In genomic region chr11:69331929-69332405, GRCm38 (mm10) we compare ENCODE assay signal across 8 mouse cellular contexts. TPM values are rescaled to one million over a fixed set of nuclear protein-coding genes. Genes with fewer than 3 reads are reported as not detected.
A peak's percentile ranks its signal among the peaks of the same experiment; 100 is the strongest.
DNase-seq lines count a peak whose midpoint lies in the region; ATAC-seq and TF ChIP-seq lines count a peak whose summit lies in the region.

No protein-coding gene starts in this region.

- peak overlapping the region; percentile 41 for H3K4me3 ChIP-seq in embryonic facial prominence, embryonic 11.5 days (ENCODE audit: low read depth, low read length)
- peak overlapping the region; percentile 55 for H3K4me3 ChIP-seq in intestine, postnatal 0 days (ENCODE audit: low read depth, low read length)

- H3K36me3 ChIP-seq in embryonic facial prominence, embryonic 11.5 days (replicated peaks; ENCODE audit: control insufficient read depth, insufficient read depth, low read depth, low read length), result no peaks in the 10 kb centered on the region
- no peaks in the 10 kb centered on the region for H3K36me3 ChIP-seq in intestine, postnatal 0 days (ENCODE audit: control insufficient read depth, insufficient read depth)

- H3K4me2 ChIP-seq in embryonic facial prominence, embryonic 11.5 days (ENCODE audit: low read depth, low read length), result peak overlapping the region; percentile 69
- H3K4me2 ChIP-seq in intestine, postnatal 0 days (replicated peaks; ENCODE audit: low read depth), result peak overlapping the region; percentile 79

- no peaks in the 10 kb centered on the region for H3K4me1 ChIP-seq in embryonic facial prominence, embryonic 11.5 days (ENCODE audit: control insufficient read depth, insufficient read depth, low read length)
- H3K4me1 ChIP-seq in intestine, postnatal 0 days (replicated peaks; ENCODE audit: control insufficient read depth, insufficient read depth, low read length), result peaks cover 8% of the 10 kb centered on the region; the same call in 1 of the 2 replicates

- peak overlapping the region; percentile 35; the same call in 1 of the 2 replicates for H3K27ac ChIP-seq in embryonic facial prominence, embryonic 11.5 days (replicated peaks; ENCODE audit: low read depth, low read length)
- peak overlapping the region; percentile 41; the same call in 1 of the 2 replicates for H3K27ac ChIP-seq in intestine, postnatal 0 days (ENCODE audit: low read depth, low read length)

- peak overlapping the region; percentile 67 for H3K9ac ChIP-seq in embryonic facial prominence, embryonic 11.5 days (replicated peaks; ENCODE audit: low read length)
- peak overlapping the region; percentile 53 for H3K9ac ChIP-seq in intestine, postnatal 0 days (ENCODE audit: low read depth, low read length)

- intact Hi-C loops in left cerebral cortex, postnatal 36 days (cut with DNase I), result no loop called here

- 1% methylated on average over 24 of the region's 24 CpGs for WGBS in embryonic facial prominence, embryonic 11.5 days
- under 1% methylated on average over 24 of the region's 24 CpGs for WGBS in intestine, postnatal 0 days

- no peaks in the 10 kb centered on the region for H3K9me3 ChIP-seq in embryonic facial prominence, embryonic 11.5 days (replicated peaks; ENCODE audit: control insufficient read depth, low read length)
- H3K9me3 ChIP-seq in intestine, postnatal 0 days (ENCODE audit: control insufficient read depth), result no peaks in the 10 kb centered on the region

- DNase-seq in adrenal gland, postnatal 25 days, result peak; percentile 76
- peak; percentile 88 for DNase-seq in embryonic facial prominence, embryonic 11.5 days (ENCODE audit: low spot score)
- peak; percentile 97 for DNase-seq in heart, adult 11 months
- DNase-seq in left cerebral cortex, postnatal 36 days (ENCODE audit: low spot score in 2 of 2), result peak; percentile 77 to 81
- peak; percentile 83 for DNase-seq in right cerebral cortex, postnatal 14 days
- DNase-seq in urinary bladder, postnatal 25 days (ENCODE audit: low spot score), result peak; percentile 68

- peaks cover 8% of the 10 kb centered on the region for H3K27me3 ChIP-seq in embryonic facial prominence, embryonic 11.5 days (ENCODE audit: control insufficient read depth, insufficient read depth, low read length)
- peaks cover 3% of the 10 kb centered on the region; the same call in 1 of the 2 replicates for H3K27me3 ChIP-seq in intestine, postnatal 0 days (replicated peaks; ENCODE audit: control insufficient read depth, insufficient read depth, low read length)

- ATAC-seq in embryonic facial prominence, embryonic 11.5 days (replicated peaks; ENCODE audit: insufficient number of reproducible peaks, low FRiP score, low TSS enrichment, low read depth), result peak; percentile 50; the same call in 1 of the 2 replicates
- peak; percentile 66 for ATAC-seq in intestine, postnatal 0 days
- ATAC-seq in megakaryocyte-erythroid progenitor cell, adult 5-6 weeks (replicated peaks; ENCODE audit: low FRiP score, low TSS enrichment, poor library complexity, severe bottlenecking), result peak; percentile 56

- TF ChIP-seq CTCF in intestine, postnatal 0 days (IDR thresholded peaks at IDR 0.05; ENCODE audit: low read depth), result no peak

RNA-seq across cellular contexts. Expression of gene Kcnab3, which starts 5.9 kb away (rescaled TPM):
- total RNA-seq in adrenal gland, postnatal 25 days (2021), result 7.3 and 9.7 TPM in 2 replicates
- polyA plus RNA-seq in embryonic facial prominence, embryonic 11.5 days (2014; fragmentation: Nextera tagmentation; extraction: Ambion mirVana), result 0.85 and 2.2 TPM in 2 replicates
- polyA plus RNA-seq in intestine, postnatal 0 days (2015; fragmentation: Nextera tagmentation; extraction: Ambion mirVana), result 1.3 and 1.4 TPM in 2 replicates
- total RNA-seq in left cerebral cortex, postnatal 36 days (2021), result 10 to 100 TPM; 72.6 to 78.9 TPM
- not detected in 2 replicates for total RNA-seq in megakaryocyte-erythroid progenitor cell, adult 5-6 weeks (2014; fragmentation: Nextera tagmentation)
- 0.38 TPM in 1 of 2 replicates, not detected in the other for total RNA-seq in megakaryocyte-erythroid progenitor cell, adult 5-6 weeks (2017)

RNA-seq across cellular contexts. Expression of gene Trappc1, which starts 8.2 kb away (rescaled TPM):
- total RNA-seq in adrenal gland, postnatal 25 days (2021), result 80.8 and 86.2 TPM in 2 replicates
- polyA plus RNA-seq in embryonic facial prominence, embryonic 11.5 days (2014; fragmentation: Nextera tagmentation; extraction: Ambion mirVana), result 184 and 204 TPM in 2 replicates
- 173 and 182 TPM in 2 replicates for polyA plus RNA-seq in intestine, postnatal 0 days (2015; fragmentation: Nextera tagmentation; extraction: Ambion mirVana)
- 10 to 100 TPM; 50.9 to 59.8 TPM for total RNA-seq in left cerebral cortex, postnatal 36 days (2021)
- total RNA-seq in megakaryocyte-erythroid progenitor cell, adult 5-6 weeks (2014; fragmentation: Nextera tagmentation), result 77.9 and 81.4 TPM in 2 replicates
- 82.4 and 97.4 TPM in 2 replicates for total RNA-seq in megakaryocyte-erythroid progenitor cell, adult 5-6 weeks (2017)

RNA-seq across cellular contexts. Expression of gene Rnf227, which starts 8.3 kb away (rescaled TPM):
- total RNA-seq in adrenal gland, postnatal 25 days (2021), result 6.8 and 7.7 TPM in 2 replicates
- 23.7 and 25.2 TPM in 2 replicates for polyA plus RNA-seq in embryonic facial prominence, embryonic 11.5 days (2014; fragmentation: Nextera tagmentation; extraction: Ambion mirVana)
- polyA plus RNA-seq in intestine, postnatal 0 days (2015; fragmentation: Nextera tagmentation; extraction: Ambion mirVana), result 7.8 and 7.9 TPM in 2 replicates
- 100 to 1,000 TPM; 150 to 171 TPM for total RNA-seq in left cerebral cortex, postnatal 36 days (2021)
- total RNA-seq in megakaryocyte-erythroid progenitor cell, adult 5-6 weeks (2014; fragmentation: Nextera tagmentation), result 1.9 and 2.8 TPM in 2 replicates
- 3.3 and 5.6 TPM in 2 replicates for total RNA-seq in megakaryocyte-erythroid progenitor cell, adult 5-6 weeks (2017)

RNA-seq across cellular contexts. Expression of gene Cntrob, which starts 8.4 kb away (rescaled TPM):
- 10.3 and 13.3 TPM in 2 replicates for total RNA-seq in adrenal gland, postnatal 25 days (2021)
- polyA plus RNA-seq in embryonic facial prominence, embryonic 11.5 days (2014; fragmentation: Nextera tagmentation; extraction: Ambion mirVana), result 16.9 and 19.3 TPM in 2 replicates
- polyA plus RNA-seq in intestine, postnatal 0 days (2015; fragmentation: Nextera tagmentation; extraction: Ambion mirVana), result 7.4 and 7.9 TPM in 2 replicates
- 10 to 100 TPM; 15.5 to 24.2 TPM for total RNA-seq in left cerebral cortex, postnatal 36 days (2021)
- 40.0 and 56.6 TPM in 2 replicates for total RNA-seq in megakaryocyte-erythroid progenitor cell, adult 5-6 weeks (2014; fragmentation: Nextera tagmentation)
- 19.7 and 31.6 TPM in 2 replicates for total RNA-seq in megakaryocyte-erythroid progenitor cell, adult 5-6 weeks (2017)

RNA-seq across cellular contexts. Expression of gene Chd3, which starts 37.2 kb away (rescaled TPM):
- 105 and 111 TPM in 2 replicates for total RNA-seq in adrenal gland, postnatal 25 days (2021)
- polyA plus RNA-seq in embryonic facial prominence, embryonic 11.5 days (2014; fragmentation: Nextera tagmentation; extraction: Ambion mirVana), result 48.0 and 52.1 TPM in 2 replicates
- 19.4 and 24.8 TPM in 2 replicates for polyA plus RNA-seq in intestine, postnatal 0 days (2015; fragmentation: Nextera tagmentation; extraction: Ambion mirVana)
- total RNA-seq in left cerebral cortex, postnatal 36 days (2021), result 100 to 1,000 TPM; 421 to 443 TPM
- total RNA-seq in megakaryocyte-erythroid progenitor cell, adult 5-6 weeks (2014; fragmentation: Nextera tagmentation), result 45.7 and 57.3 TPM in 2 replicates
- 21.0 and 49.2 TPM in 2 replicates for total RNA-seq in megakaryocyte-erythroid progenitor cell, adult 5-6 weeks (2017)

Comparison
In these comparisons a context has a peak if more than half of its experiments do, and no peak if none do; other contexts are left out.
1. Peak in every context shown above with its lines: DNase-seq, ATAC-seq, H3K4me3 ChIP-seq and H3K27ac ChIP-seq.
2. RNA of gene Rnf227, which starts 8.3 kb away (total RNA-seq): 150 to 171 TPM in left cerebral cortex, postnatal 36 days; 6.8 to 7.7 TPM in adrenal gland, postnatal 25 days and 1.9 to 5.6 TPM in megakaryocyte-erythroid progenitor cell, adult 5-6 weeks; every median in the first group is over 10 times any median in the second.